Mouse (Mus musculus) stomach, embryonic 15.5 days (tissue): ENCODE data around the gene Esrrb. TPM values are rescaled to one million over a fixed set of nuclear protein-coding genes. Genes with fewer than 3 reads are reported as not detected.

ENCODE experiments used
- ATAC-seq: fragments of 200-750 bp; cut with Nextera tagmentation; 2 replicates; pipeline ENCODE4 v1.8.0; 2017; ENCODE audit warnings: low read depth, moderate number of reproducible peaks, moderate TSS enrichment; ENCODE audit not compliant: insufficient read depth, low FRiP score
- H3K27ac ChIP-seq: fragments of 300-500 bp; sonication (generic); 2 replicates; pipeline ENCODE4 v1.5.1; 2015; ENCODE audit warnings: mild to moderate bottlenecking, inconsistent platforms
- H3K27me3 ChIP-seq: fragments of 300-500 bp; sonication (generic); replicated peaks from 2 replicates; pipeline ENCODE4 v1.6.1; 2015; ENCODE audit warnings: inconsistent platforms
- H3K36me3 ChIP-seq: fragments of 300-500 bp; sonication (generic); 2 replicates; pipeline ENCODE4 v1.6.1; 2015; ENCODE audit warnings: inconsistent platforms
- H3K4me1 ChIP-seq: fragments of 300-500 bp; sonication (generic); 2 replicates; pipeline ENCODE4 v1.6.1; 2015; ENCODE audit warnings: inconsistent platforms
- H3K4me2 ChIP-seq: fragments of 300-500 bp; sonication (generic); 2 replicates; pipeline ENCODE4 v1.6.1; 2015; ENCODE audit warnings: mild to moderate bottlenecking, inconsistent platforms
- H3K4me3 ChIP-seq: fragments of 300-500 bp; sonication (generic); replicated peaks from 2 replicates; pipeline ENCODE4 v1.5.1; 2015; ENCODE audit warnings: inconsistent platforms
- H3K9ac ChIP-seq: fragments of 300-500 bp; sonication (generic); 2 replicates; pipeline ENCODE4 v1.6.1; 2015; ENCODE audit warnings: inconsistent platforms
- H3K9me3 ChIP-seq: fragments of 300-500 bp; sonication (generic); 2 replicates; pipeline ENCODE4 v1.6.1; 2016; ENCODE audit warnings: inconsistent platforms
- WGBS: fragments of 180-500 bp; shearing (Covaris S2); methylation state at CpG from one replicate; pipeline ENCODE4 v1.1.7; 2015; 5-methylcytosine and 5-hydroxymethylcytosine counted together
- polyA plus RNA-seq: library from polyadenylated mRNA; unstranded; fragments of >200 nt; fragmentation: Nextera tagmentation; extraction: Ambion mirVana; gene quantifications from 2 replicates; pipeline ENCODE4 v1.2.1, GENCODE M21; 2015

Gene Esrrb
- polyA plus RNA-seq, 1 experiment from 2014 or later = 0.22 TPM

GRCm38 (mm10) chr12:86470912-86471311, 110.0 kb downstream of the Esrrb start:
- H3K4me1 ChIP-seq = no peaks in the 10 kb centered on the region
- WGBS = 53% methylated on average over 6 of the region's 6 CpGs

GRCm38 (mm10) chr12:86473630-86474029, 112.7 kb downstream of the Esrrb start:
- Histone ChIP-seq H3K4me2 (no peak overlapping the region), H3K27me3 (no peaks in the 10 kb centered on the region; the same call in 1 of the 2 replicates), H3K4me1 (no peaks in the 10 kb centered on the region), H3K4me3 (no peak overlapping the region), H3K27ac (no peak overlapping the region), H3K9ac (no peak overlapping the region), H3K9me3 (no peaks in the 10 kb centered on the region), H3K36me3 (no peaks in the 10 kb centered on the region)
- WGBS = 55% methylated on average over 12 of the region's 12 CpGs
- no peak for ATAC-seq

More at GRCm38 (mm10) chr12:86470912-86471311, 110.0 kb downstream of the Esrrb start:
- H3K4me2 ChIP-seq = no peak overlapping the region
- ATAC-seq = no peak
- no peaks in the 10 kb centered on the region for H3K36me3 ChIP-seq
- H3K4me3 ChIP-seq = no peak overlapping the region
- H3K27ac ChIP-seq = no peak overlapping the region
- H3K27me3 ChIP-seq = no peaks in the 10 kb centered on the region; the same call in 1 of the 2 replicates
- no peaks in the 10 kb centered on the region for H3K9me3 ChIP-seq
- no peak overlapping the region for H3K9ac ChIP-seq

- WGBS = 58% methylated on average over 7 of the region's 7 CpGs
These were observed 115.1 kb downstream of the Esrrb start for GRCm38 (mm10) chr12:86475994-86476393.

GRCm38 (mm10) chr12:86478908-86479307, 118.0 kb downstream of the Esrrb start:
- no peak for ATAC-seq
- Histone ChIP-seq H3K9me3 (no peaks in the 10 kb centered on the region), H3K4me1 (no peaks in the 10 kb centered on the region), H3K4me3 (no peak overlapping the region), H3K27me3 (no peaks in the 10 kb centered on the region), H3K27ac (no peak overlapping the region), H3K4me2 (no peak overlapping the region), H3K36me3 (no peaks in the 10 kb centered on the region), H3K9ac (no peak overlapping the region)
- 79% methylated on average over 5 of the region's 5 CpGs for WGBS

More at GRCm38 (mm10) chr12:86475994-86476393, 115.1 kb downstream of the Esrrb start:
- H3K4me2 ChIP-seq = no peak overlapping the region
- no peaks in the 10 kb centered on the region for H3K36me3 ChIP-seq
- no peaks in the 10 kb centered on the region for H3K9me3 ChIP-seq
- no peak overlapping the region for H3K9ac ChIP-seq
- no peak overlapping the region for H3K27ac ChIP-seq
- no peaks in the 10 kb centered on the region for H3K27me3 ChIP-seq
- H3K4me3 ChIP-seq = no peak overlapping the region
- ATAC-seq = no peak
- H3K4me1 ChIP-seq = no peaks in the 10 kb centered on the region

GRCm38 (mm10) chr12:86482029-86482428, 121.1 kb downstream of the Esrrb start:
- no peaks in the 10 kb centered on the region for H3K4me1 ChIP-seq
- H3K4me2 ChIP-seq = no peak overlapping the region
- no peaks in the 10 kb centered on the region for H3K9me3 ChIP-seq
- ATAC-seq = no peak
- no peak overlapping the region for H3K4me3 ChIP-seq
- H3K36me3 ChIP-seq = no peaks in the 10 kb centered on the region
- 73% methylated on average over 6 of the region's 6 CpGs for WGBS
- H3K9ac ChIP-seq = no peak overlapping the region
- no peak overlapping the region for H3K27ac ChIP-seq
- H3K27me3 ChIP-seq = no peaks in the 10 kb centered on the region

GRCm38 (mm10) chr12:86483413-86483841, 122.5 kb downstream of the Esrrb start:
- no peak for ATAC-seq
- Histone ChIP-seq H3K27ac (no peak overlapping the region), H3K4me2 (no peak overlapping the region), H3K36me3 (no peaks in the 10 kb centered on the region), H3K9ac (no peak overlapping the region), H3K4me1 (no peaks in the 10 kb centered on the region), H3K9me3 (no peaks in the 10 kb centered on the region), H3K4me3 (no peak overlapping the region), H3K27me3 (no peaks in the 10 kb centered on the region)
- 51% methylated on average over 5 of the region's 5 CpGs for WGBS

- H3K27ac ChIP-seq = no peak overlapping the region
- H3K4me1 ChIP-seq = no peaks in the 10 kb centered on the region
- no peak overlapping the region for H3K9ac ChIP-seq
- 50% methylated on average over 3 of the region's 3 CpGs for WGBS
- no peaks in the 10 kb centered on the region for H3K36me3 ChIP-seq
- ATAC-seq = no peak
- H3K9me3 ChIP-seq = no peaks in the 10 kb centered on the region
- no peak overlapping the region for H3K4me3 ChIP-seq
- no peaks in the 10 kb centered on the region for H3K27me3 ChIP-seq
- no peak overlapping the region for H3K4me2 ChIP-seq
These were observed 127.1 kb downstream of the Esrrb start for GRCm38 (mm10) chr12:86488005-86488404.

- WGBS = 76% methylated on average over 5 of the region's 5 CpGs
- H3K9ac ChIP-seq = no peak overlapping the region
- no peaks in the 10 kb centered on the region for H3K36me3 ChIP-seq
- no peak overlapping the region for H3K4me3 ChIP-seq
- H3K4me2 ChIP-seq = no peak overlapping the region
- ATAC-seq = no peak
- H3K4me1 ChIP-seq = no peaks in the 10 kb centered on the region
- no peak overlapping the region for H3K27ac ChIP-seq
- no peaks in the 10 kb centered on the region for H3K27me3 ChIP-seq
- no peaks in the 10 kb centered on the region for H3K9me3 ChIP-seq
These were observed 129.1 kb downstream of the Esrrb start for GRCm38 (mm10) chr12:86490052-86490451.

- no peaks in the 10 kb centered on the region for H3K36me3 ChIP-seq
- no peak overlapping the region for H3K27ac ChIP-seq
- no peak for ATAC-seq
- no peak overlapping the region for H3K4me3 ChIP-seq
- no peak overlapping the region for H3K4me2 ChIP-seq
- no peaks in the 10 kb centered on the region for H3K27me3 ChIP-seq
- H3K9me3 ChIP-seq = no peaks in the 10 kb centered on the region
- 59% methylated on average over 3 of the region's 3 CpGs for WGBS
- no peaks in the 10 kb centered on the region for H3K4me1 ChIP-seq
- H3K9ac ChIP-seq = no peak overlapping the region
These were observed 130.6 kb downstream of the Esrrb start for GRCm38 (mm10) chr12:86491500-86491899.

GRCm38 (mm10) chr12:86492822-86493221, 131.9 kb downstream of the Esrrb start:
- no peaks in the 10 kb centered on the region for H3K9me3 ChIP-seq
- WGBS = 32% methylated on average over 9 of the region's 9 CpGs
- ATAC-seq = no peak
- no peaks in the 10 kb centered on the region for H3K36me3 ChIP-seq
- H3K4me2 ChIP-seq = no peak overlapping the region; the same call in 1 of the 2 replicates
- no peak overlapping the region for H3K27ac ChIP-seq
- H3K4me3 ChIP-seq = no peak overlapping the region
- H3K4me1 ChIP-seq = no peaks in the 10 kb centered on the region
- no peaks in the 10 kb centered on the region for H3K27me3 ChIP-seq
- H3K9ac ChIP-seq = no peak overlapping the region

- Histone ChIP-seq H3K9ac (no peak overlapping the region), H3K4me2 (no peak overlapping the region), H3K27ac (no peak overlapping the region), H3K4me3 (no peak overlapping the region), H3K4me1 (peaks cover 5% of the 10 kb centered on the region; the same call in 1 of the 2 replicates), H3K27me3 (no peaks in the 10 kb centered on the region), H3K9me3 (no peaks in the 10 kb centered on the region), H3K36me3 (no peaks in the 10 kb centered on the region)
- no peak for ATAC-seq
- 90% methylated on average over 4 of the region's 4 CpGs for WGBS
These were observed 136.2 kb downstream of the Esrrb start for GRCm38 (mm10) chr12:86497126-86497525.

- Histone ChIP-seq H3K36me3 (no peaks in the 10 kb centered on the region), H3K27ac (no peak overlapping the region), H3K9me3 (no peaks in the 10 kb centered on the region), H3K27me3 (no peaks in the 10 kb centered on the region), H3K4me3 (no peak overlapping the region), H3K9ac (no peak overlapping the region), H3K4me2 (no peak overlapping the region), H3K4me1 (peaks cover 5% of the 10 kb centered on the region; the same call in 1 of the 2 replicates)
- 32% methylated on average over 6 of the region's 6 CpGs for WGBS
- ATAC-seq = no peak
These were observed 137.8 kb downstream of the Esrrb start for GRCm38 (mm10) chr12:86498765-86499164.

GRCm38 (mm10) chr12:86501728-86502127, 140.8 kb downstream of the Esrrb start:
- Histone ChIP-seq H3K4me2 (no peak overlapping the region), H3K4me3 (no peak overlapping the region), H3K27me3 (no peaks in the 10 kb centered on the region), H3K9me3 (no peaks in the 10 kb centered on the region), H3K36me3 (no peaks in the 10 kb centered on the region), H3K4me1 (peaks cover 5% of the 10 kb centered on the region; the same call in 1 of the 2 replicates), H3K27ac (no peak overlapping the region), H3K9ac (no peak overlapping the region)
- 74% methylated on average over 10 of the region's 10 CpGs for WGBS
- ATAC-seq = no peak
